Mouse (Mus musculus): ENCODE data around the gene Ramp3.

Gene Ramp3

GRCm38 (mm10) chr11:6674701-6675100 is 16.4 kb downstream of the Ramp3 start:
- DNase-seq, result no peak

- DNase-seq, result no peak
Observed at GRCm38 (mm10) chr11:6675402-6675801, 17.1 kb downstream of the Ramp3 start.

GRCm38 (mm10) chr11:6676641-6677040 is 18.3 kb downstream of the Ramp3 start:
- no peak for DNase-seq

GRCm38 (mm10) chr11:6677530-6677929 is 19.2 kb downstream of the Ramp3 start:
- no peak for DNase-seq

- DNase-seq, result no peak
Observed at GRCm38 (mm10) chr11:6679694-6680396, 21.5 kb downstream of the Ramp3 start.

- DNase-seq, result no peak
Observed at GRCm38 (mm10) chr11:6680397-6680818, 22.1 kb downstream of the Ramp3 start.

- no peak for DNase-seq
Observed at GRCm38 (mm10) chr11:6684741-6685140, 26.4 kb downstream of the Ramp3 start.

- no peak for DNase-seq
Observed at GRCm38 (mm10) chr11:6688888-6689287, 30.6 kb downstream of the Ramp3 start.

GRCm38 (mm10) chr11:6692341-6692740 is 34.0 kb downstream of the Ramp3 start:
- no peak for DNase-seq

- DNase-seq, result no peak
Observed at GRCm38 (mm10) chr11:6694114-6694513, 35.8 kb downstream of the Ramp3 start.

GRCm38 (mm10) chr11:6695176-6695575 is 36.9 kb downstream of the Ramp3 start:
- no peak for DNase-seq

- no peak for DNase-seq
Observed at GRCm38 (mm10) chr11:6696551-6696950, 38.2 kb downstream of the Ramp3 start.

GRCm38 (mm10) chr11:6697751-6698150 is 39.4 kb downstream of the Ramp3 start:
- no peak for DNase-seq

GRCm38 (mm10) chr11:6698281-6698680 is 40.0 kb downstream of the Ramp3 start:
- no peak for DNase-seq

- no peak for DNase-seq
Observed at GRCm38 (mm10) chr11:6702258-6702657, 43.9 kb downstream of the Ramp3 start.

- no peak for DNase-seq
Observed at GRCm38 (mm10) chr11:6704851-6705250, 46.5 kb downstream of the Ramp3 start.

- DNase-seq, result no peak
Observed at GRCm38 (mm10) chr11:6705516-6705915, 47.2 kb downstream of the Ramp3 start.

GRCm38 (mm10) chr11:6706796-6707195 is 48.5 kb downstream of the Ramp3 start:
- DNase-seq, result no peak

- no peak for DNase-seq
Observed at GRCm38 (mm10) chr11:6708437-6708836, 50.1 kb downstream of the Ramp3 start.

GRCm38 (mm10) chr11:6710409-6710808 is 52.1 kb downstream of the Ramp3 start:
- DNase-seq, result no peak

GRCm38 (mm10) chr11:6720746-6721145 is 62.4 kb downstream of the Ramp3 start:
- no peak for DNase-seq

- DNase-seq, result no peak
Observed at GRCm38 (mm10) chr11:6726921-6727320, 68.6 kb downstream of the Ramp3 start.

All from right cerebral cortex, postnatal 25 days (tissue).